Mouse (Mus musculus) CD4-positive, CD25-positive, alpha-beta regulatory T cell (primary cell): ENCODE results near the gene Rsph14. TPM values are rescaled to one million over a fixed set of nuclear protein-coding genes. Genes with fewer than 3 reads are reported as not detected.

Experiments used
- polyA plus RNA-seq: library from polyadenylated mRNA; unstranded; fragments of 100-300 nt; shearing (Covaris generic); gene quantifications from one replicate; pipeline ENCODE4 v1.2.1, GENCODE M21; 2017

The Rsph14 gene
- polyA plus RNA-seq = not detected

DNA sequence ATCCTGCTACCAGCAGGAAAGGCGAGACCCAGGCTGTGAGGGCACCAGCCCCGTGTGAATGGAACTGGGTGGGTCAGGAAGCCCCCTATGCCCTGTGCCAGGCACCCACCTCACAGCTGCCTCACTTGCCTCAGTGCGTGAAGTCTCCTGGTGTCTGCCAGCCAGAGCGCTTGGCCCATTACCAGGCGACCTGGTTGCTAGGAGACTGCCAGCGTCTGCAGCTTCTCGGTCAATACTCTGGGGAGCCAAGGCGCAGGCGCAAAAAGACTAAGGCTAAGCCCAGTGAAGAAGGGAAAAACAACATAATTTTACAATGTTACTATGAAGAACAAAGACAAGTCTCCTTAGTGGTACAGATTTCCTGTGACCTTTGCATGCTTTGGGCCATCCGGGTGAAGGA, at the start of gene Rsph14:
Gene Rsph14 (minus strand): TSS at position 192 of the 400 bp plus-strand sequence.

DNA sequence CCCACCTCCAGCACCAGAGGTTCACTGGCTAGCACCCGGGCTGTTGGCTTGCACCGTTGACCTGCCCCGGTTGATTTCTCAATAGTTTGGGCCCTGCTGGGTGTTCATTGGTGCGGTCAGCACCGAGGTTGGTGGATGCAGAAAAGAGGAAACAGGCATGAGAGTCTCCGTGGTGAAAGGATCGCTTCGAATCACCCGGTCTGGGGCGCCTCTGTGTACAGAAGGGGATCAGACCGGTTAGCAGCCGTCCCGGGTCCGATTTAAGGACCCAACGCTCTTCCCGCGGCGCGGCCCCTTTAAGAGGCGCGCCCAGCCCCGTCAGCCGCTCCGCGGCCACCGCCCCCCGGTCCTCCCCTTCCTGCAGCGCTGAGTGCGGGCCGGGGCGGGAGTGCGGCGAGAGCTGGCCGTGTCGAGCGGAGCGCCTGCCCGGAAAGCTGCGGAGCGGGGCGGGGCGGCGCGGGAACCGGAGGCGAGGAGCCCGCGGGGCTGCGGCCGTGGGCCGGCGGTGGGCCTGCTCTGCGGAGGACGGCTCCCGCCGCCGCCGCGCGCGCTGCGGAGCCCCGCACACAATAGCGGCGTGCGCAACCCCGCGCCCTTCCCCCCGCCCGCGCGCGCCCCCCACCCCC, 27.9 kb upstream of the Rsph14 start, which contains the start of gene Bcr:
Gene Bcr (plus strand): TSS at position 376 of the 626 bp plus-strand sequence.

DNA sequence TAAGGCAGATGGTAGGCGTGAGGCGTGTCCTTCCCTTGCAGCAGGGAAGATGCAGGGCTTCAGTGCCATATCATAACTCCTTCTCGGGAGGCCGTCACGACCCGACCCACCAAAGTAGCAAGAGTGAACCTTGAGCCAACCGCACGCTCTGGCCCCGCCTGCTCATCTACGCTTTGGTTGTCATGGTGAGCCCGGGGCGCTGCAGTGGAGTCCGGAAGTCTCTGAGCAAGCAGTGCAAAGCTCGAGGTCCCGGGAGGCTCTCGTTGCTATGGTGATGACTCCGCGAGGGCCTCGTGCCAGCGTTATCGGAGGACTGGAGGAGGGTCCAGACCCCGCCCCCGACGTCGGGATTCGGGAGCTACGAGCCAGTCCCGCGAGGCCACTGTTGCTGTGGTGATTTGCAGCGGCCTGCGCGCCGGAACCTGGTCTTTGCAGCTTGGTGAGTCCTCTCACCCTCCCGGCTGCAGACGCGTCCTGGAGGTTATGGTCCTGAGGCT, 4.5 kb upstream of the Rsph14 start, which contains the start of gene Rab36:
Gene Rab36 (plus strand): TSS at position 176 of the 497 bp plus-strand sequence.

DNA sequence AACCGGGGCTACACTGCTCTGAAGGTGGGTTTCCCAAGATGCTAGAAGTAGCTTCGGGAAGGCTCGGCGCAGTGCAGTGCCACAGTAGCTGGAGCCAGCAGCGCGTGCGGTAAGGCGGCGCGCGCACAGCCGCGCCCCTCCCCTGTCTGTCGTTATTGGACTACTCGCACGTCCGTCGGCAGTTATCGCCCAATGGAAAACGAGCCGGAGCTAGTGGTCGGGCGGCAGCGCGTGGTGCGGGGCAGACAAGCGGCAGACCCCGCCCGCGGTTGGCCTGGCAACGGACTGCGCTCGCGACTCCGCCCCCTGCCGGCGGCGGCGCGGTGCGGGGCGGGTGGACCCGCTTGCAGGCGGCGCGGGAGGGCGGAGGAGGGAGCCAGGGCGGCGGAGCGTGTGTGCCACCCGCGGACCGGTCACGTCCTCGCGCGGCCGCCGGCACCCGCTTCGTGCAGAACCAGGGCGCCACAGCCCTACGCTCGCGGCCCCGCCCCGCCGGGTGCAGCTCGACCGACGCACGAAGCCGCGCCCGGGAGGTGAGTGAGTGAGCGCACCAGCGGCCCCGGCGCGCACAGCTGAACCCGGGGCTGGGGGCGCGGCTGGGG, 65.4 kb downstream of the Rsph14 start, which contains the start of gene Gnaz:
Gene Gnaz (plus strand): TSS at position 328 of the 602 bp plus-strand sequence.

Other genes starting within 250 kb of the Rsph14 start
- 0.12 TPM for gene Gnaz, start 65.4 kb downstream of the Rsph14 start, polyA plus RNA-seq
- 0.77 TPM for gene Rab36, start 4.5 kb upstream of the Rsph14 start, polyA plus RNA-seq
- 3.2 TPM for gene Bcr, start 28.0 kb upstream of the Rsph14 start, polyA plus RNA-seq
- gene Specc1l, start 179.5 kb upstream of the Rsph14 start, polyA plus RNA-seq = 56.2 TPM